Mouse (Mus musculus) layer of hippocampus, postnatal 10 days (tissue): ENCODE results near the gene Perp. TPM values are rescaled to one million over a fixed set of nuclear protein-coding genes. Genes with fewer than 3 reads are reported as not detected.

ENCODE experiments used
- DNase-seq, 2 experiments: peaks; one replicate each; pipeline ENCODE4 v3.0.0; 2021; ENCODE audit warnings: low spot score in 2 of 2
- total RNA-seq, 2 experiments: library from RNA; stranded (reverse); gene quantifications; 2 replicates each; pipeline ENCODE4 v1.2.3; 2021

Gene Perp
- total RNA-seq, 2 experiments from 2014 or later, result 4.5 to 4.6 TPM

- DNase-seq, result no peak
These were observed 16.6 kb downstream of the Perp start for GRCm38 (mm10) chr10:18861418-18861817.

- DNase-seq, result no peak
These were observed 18.5 kb downstream of the Perp start for GRCm38 (mm10) chr10:18863332-18863731.

DNA sequence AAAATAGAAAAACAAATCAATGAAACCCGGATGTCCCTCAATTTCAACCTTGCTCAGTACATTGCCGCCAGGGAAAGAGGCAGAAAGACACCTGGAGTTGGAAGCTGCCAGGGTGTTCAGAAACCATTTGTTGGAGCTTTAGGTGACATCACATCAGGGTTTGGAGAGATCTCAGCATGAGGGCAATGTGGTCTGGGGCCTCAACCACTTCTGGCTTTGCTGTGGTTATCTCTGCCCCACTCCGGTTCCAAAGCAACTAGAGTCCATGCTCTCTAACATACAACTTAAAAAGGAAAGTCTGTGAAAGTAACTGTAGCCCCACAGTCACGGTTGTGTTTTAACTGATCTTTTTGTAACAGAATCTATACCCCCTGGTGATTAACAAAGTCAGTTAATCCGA, 19.9 kb downstream of the Perp start:
- DNase-seq, result no peak

GRCm38 (mm10) chr10:18870990-18871389, 26.2 kb downstream of the Perp start:
- no peak for DNase-seq

DNA sequence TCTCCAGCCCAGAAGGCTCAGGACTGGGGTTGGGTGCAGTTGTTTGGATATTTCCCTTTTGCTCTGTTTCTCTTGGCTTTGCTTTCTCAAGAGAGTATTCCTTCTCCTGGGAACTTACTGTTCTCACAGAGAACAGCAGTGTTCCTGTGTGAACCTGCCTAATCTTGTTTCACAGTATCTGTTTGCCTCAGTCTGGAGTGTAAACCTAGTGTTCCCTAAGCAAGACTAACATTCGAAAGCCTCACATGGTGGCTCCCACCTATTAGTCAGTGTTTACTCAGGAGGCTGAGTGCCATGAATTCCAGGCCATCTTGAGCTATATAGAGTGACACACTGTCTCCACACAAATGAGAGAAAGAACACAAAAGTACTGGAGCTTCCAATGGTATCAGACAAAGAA, 31.4 kb downstream of the Perp start:
- DNase-seq, result no peak

GRCm38 (mm10) chr10:18878111-18878510, 33.3 kb downstream of the Perp start:
- no peak for DNase-seq

DNA sequence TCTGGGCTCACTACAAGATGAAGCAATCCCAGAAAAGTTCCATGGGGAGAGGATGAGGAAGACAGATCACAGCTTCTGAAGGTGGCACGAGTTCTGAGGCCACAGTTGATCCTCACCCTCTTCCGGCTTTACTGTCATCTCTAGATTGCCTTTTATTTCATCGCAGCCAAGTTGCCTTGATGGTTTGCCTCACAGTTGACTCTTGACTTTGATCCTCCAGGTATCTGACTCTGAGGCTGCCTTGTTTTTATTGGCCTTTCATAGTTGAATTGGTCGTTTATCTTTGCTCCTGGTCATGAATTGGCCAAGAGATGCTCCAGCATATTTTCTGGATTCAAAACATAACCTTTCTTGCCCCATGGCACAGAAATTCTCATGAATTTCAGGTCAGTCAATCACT, 34.3 kb downstream of the Perp start:
- no peak for DNase-seq

DNA sequence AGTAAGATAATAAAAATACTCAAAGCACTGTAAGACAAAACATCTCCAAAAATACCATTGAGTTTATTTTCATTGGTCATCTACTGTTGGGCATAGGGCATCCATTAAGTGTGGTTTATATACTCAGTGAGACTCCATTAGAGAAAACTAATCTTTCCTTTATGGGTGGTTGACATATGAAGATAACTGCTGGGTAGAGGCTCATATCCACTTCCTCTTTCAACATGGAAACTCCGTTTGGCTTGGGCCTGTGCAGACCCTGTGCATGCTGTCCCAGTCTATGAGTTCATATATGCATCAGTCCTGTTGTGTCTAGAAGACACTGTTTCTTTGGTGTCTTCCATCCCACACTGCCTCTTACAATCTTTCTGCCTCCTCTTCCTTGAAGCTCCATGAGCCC, 34.9 kb downstream of the Perp start:
- no peak for DNase-seq

- no peak for DNase-seq
These were observed 37.4 kb downstream of the Perp start for GRCm38 (mm10) chr10:18882190-18882589.

DNA sequence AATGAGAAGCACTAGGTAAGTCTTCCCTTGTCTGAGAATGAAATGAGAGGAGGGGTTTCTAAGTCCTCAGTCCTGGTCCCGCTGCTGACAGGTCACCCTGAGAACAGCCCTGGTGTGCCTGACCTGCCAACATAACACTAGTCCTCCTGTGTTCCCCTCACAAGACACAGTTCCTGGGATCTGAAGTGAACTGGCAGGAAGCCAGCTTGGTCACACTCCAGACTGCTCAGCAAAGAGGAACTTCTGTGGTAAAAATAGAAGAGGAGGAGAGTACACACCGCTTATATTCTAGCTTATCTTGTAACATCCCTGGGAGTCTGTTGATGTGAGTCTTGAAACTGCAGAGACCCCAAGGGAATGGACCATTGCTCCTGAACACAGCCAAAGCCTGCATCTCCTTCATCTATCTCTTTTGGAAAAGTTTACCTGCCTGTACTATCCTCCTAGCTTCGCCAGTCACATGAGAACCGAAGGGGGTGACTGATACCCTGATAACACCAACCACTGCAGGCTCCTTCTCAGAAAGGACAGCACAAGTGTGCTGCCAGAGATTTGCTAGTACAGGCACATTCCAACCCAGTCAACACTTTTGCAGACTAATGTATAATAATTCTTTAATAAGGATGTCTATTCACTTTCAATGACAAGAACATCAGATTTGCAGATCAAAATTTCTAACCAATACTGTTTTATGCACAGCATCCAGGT, 42.3 kb downstream of the Perp start:
- peak; percentile 37 to 52 for DNase-seq

DNA sequence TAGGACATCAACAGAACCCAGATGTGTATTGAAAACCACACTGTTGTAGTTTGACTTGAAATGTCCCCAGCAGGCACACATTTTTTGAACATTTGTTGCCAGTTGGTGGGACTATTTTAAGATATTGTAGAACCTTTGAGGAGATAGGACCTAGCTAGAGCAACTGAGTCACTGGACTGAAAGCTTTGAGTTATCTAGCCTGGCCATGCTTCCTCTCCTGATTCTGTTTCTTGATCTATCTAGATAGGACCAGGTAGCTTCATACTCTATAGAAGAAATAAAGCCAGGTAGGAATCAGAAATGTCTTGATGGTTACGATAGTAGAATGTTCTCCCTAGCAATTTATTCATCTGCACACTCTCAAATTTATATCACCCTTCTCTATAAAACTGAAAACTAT, 43.9 kb downstream of the Perp start:
- DNase-seq, result no peak

DNA sequence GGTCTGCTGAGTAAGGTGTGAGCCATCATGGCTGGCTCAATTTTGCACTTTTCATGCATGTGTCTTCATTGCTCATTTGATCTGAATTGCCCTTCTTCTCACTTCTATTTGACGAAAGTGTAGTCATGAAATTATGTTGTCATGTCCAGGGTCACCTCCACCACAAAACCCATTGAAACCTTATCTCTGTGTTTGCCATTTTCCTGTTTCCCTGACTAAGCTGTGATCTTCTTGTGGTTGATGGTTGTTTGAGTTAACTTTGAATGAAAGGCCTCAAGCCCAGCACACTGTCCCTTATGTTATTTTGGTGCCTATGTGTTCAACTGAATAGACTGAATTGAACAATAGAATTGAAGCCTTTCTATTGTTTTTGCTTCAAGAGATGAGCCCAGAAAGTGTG, 44.4 kb downstream of the Perp start:
- no peak for DNase-seq

DNA sequence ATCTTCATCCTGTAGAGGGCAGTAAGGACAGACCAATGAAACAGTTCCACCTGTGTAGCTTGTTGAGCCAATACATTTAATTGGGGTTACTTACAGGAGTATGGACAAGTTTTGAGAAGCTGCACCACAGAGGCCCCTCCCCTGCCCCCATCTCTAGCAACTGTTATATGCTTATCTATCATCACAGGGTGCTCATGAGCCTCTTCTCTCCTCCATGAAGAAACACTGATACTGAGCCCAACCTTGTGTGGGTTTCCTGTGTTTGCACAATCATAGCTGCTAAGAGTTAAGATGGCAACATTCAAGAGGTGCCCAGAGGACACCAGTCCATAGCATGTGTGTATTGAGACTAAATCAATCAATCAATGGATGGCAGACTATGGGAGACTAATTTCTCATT, 46.3 kb downstream of the Perp start:
- no peak for DNase-seq

GRCm38 (mm10) chr10:18892102-18892501, 47.3 kb downstream of the Perp start:
- DNase-seq, result no peak

- DNase-seq, result peak in 1 of 2 experiments; percentile 17
These were observed 49.7 kb downstream of the Perp start for GRCm38 (mm10) chr10:18894259-18895166.

GRCm38 (mm10) chr10:18904108-18904507, 59.3 kb downstream of the Perp start:
- peak; percentile 56 to 66 for DNase-seq

Other genes starting within 250 kb of the Perp start
- gene Arfgef3, start 101.1 kb upstream of the Perp start, total RNA-seq, result 10 to 100 TPM; 79.3 to 80.2 TPM
- not detected for gene Gm4922, start 58.2 kb upstream of the Perp start, total RNA-seq
- gene Tnfaip3, start 170.6 kb downstream of the Perp start, total RNA-seq, result 1 to 10 TPM; 5.0 to 5.9 TPM